Mouse (Mus musculus) forebrain, embryonic 11.5 days (tissue): Measurements from ENCODE around the gene Psmb1. TPM values are rescaled to one million over a fixed set of nuclear protein-coding genes. Genes with fewer than 3 reads are reported as not detected.
"Not testable (repeated sequence)": the region's sequence is repeated elsewhere in the genome, so short reads cannot be mapped to it uniquely, and the experiment has no call there.

Experiments used
- ATAC-seq: fragments of 200-750 bp; cut with Nextera tagmentation; replicated peaks from 2 replicates; pipeline ENCODE4 v1.8.0; 2017; ENCODE audit warnings: moderate TSS enrichment; ENCODE audit not compliant: low FRiP score
- DNase-seq: peaks from one replicate; pipeline ENCODE4 v3.0.0-alpha.2; 2017; ENCODE audit warnings: low spot score
- H3K27ac ChIP-seq: fragments of 300-500 bp; sonication (generic); 2 replicates; pipeline ENCODE4 v1.5.1; 2014; ENCODE audit warnings: low read depth, low read length
- H3K27me3 ChIP-seq: fragments of 300-500 bp; sonication (generic); 2 replicates; pipeline ENCODE4 v1.6.1; 2014; ENCODE audit warnings: mild to moderate bottlenecking, low read length, mixed read lengths; ENCODE audit not compliant: control insufficient read depth, insufficient read depth
- H3K36me3 ChIP-seq: fragments of 300-500 bp; sonication (generic); 2 replicates; pipeline ENCODE4 v1.6.1; 2014; ENCODE audit warnings: mild to moderate bottlenecking, low read length, moderate library complexity, mixed read lengths; ENCODE audit not compliant: control insufficient read depth, insufficient read depth
- H3K4me1 ChIP-seq: fragments of 300-500 bp; sonication (generic); replicated peaks from 2 replicates; pipeline ENCODE4 v1.6.1; 2014; ENCODE audit warnings: low read length, mixed read lengths; ENCODE audit not compliant: control insufficient read depth, insufficient read depth
- H3K4me2 ChIP-seq: fragments of 300-500 bp; sonication (generic); 2 replicates; pipeline ENCODE4 v1.6.1; 2014; ENCODE audit warnings: low read depth, mild to moderate bottlenecking, low read length, moderate library complexity, mixed read lengths; ENCODE audit not compliant: severe bottlenecking
- H3K4me3 ChIP-seq: fragments of 300-500 bp; sonication (generic); 2 replicates; pipeline ENCODE4 v1.5.1; 2014; ENCODE audit warnings: low read depth, low read length
- H3K9ac ChIP-seq: fragments of 300-500 bp; sonication (generic); 2 replicates; pipeline ENCODE4 v1.6.1; 2014; ENCODE audit warnings: low read length
- H3K9me3 ChIP-seq: fragments of 300-500 bp; sonication (generic); 2 replicates; pipeline ENCODE4 v1.6.1; 2016; ENCODE audit warnings: low read length, mixed read lengths; ENCODE audit not compliant: control insufficient read depth
- WGBS: fragments of 180-500 bp; shearing (Covaris S2); extraction: QIAGEN DNeasy Blood & Tissue Kit; methylation state at CpG from one replicate; pipeline ENCODE4 v1.1.7; 2014; 5-methylcytosine and 5-hydroxymethylcytosine counted together
- polyA plus RNA-seq: library from polyadenylated mRNA; unstranded; fragments of >200 nt; fragmentation: Nextera tagmentation; extraction: Ambion mirVana; gene quantifications from 2 replicates; pipeline ENCODE4 v1.2.1, GENCODE M21; 2014

Gene Psmb1
- 244 and 247 TPM in 2 replicates for polyA plus RNA-seq

DNA sequence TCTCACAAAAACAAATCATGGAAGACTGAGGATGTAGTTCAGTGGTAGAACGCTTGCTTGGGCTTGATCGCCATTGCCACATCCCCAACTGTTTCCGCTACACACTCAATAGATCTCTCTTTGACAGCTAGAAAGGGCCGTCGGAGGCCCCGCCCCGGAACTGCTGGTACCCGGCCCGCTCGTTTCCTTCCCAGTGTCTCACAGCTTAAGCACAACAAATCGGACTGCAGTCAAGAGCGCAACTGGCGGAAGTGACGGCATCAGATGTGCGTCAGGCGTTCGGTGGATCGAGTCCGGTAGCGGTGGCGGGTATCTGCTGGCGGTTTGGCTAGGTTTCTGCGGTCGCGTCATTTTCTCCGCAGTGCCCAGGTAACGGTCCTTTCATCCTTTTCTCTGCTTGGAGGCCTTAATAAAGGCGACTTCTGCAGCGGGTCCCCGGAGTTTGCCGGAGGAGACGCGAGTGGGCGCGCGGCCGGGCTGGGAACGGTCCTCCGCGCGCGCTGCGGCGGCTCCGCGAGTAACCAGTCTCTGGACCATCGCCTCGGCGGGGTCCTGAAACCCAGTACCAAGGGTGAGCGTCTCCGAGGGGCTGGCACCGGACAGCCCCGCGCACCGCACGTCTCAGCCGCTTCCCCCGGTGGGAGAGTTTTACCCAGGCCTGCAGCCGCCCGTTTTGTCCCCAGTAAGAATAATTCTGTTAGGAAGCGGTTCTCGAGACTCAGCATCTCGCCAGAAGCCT lies at the start of gene Psmb1, which contains the start of gene Tbp:
TSS of gene Psmb1 (minus strand) at position 96 of the 739 bp plus-strand sequence.
TSS of gene Tbp (plus strand) at position 233 of the 739 bp plus-strand sequence.
- peaks cover 9% of the 10 kb centered on the region; the same call in 1 of the 2 replicates for H3K4me1 ChIP-seq
- H3K4me3 ChIP-seq = peak within 1 kb of the TSS; percentile 91
- H3K27ac ChIP-seq = peak within 1 kb of the TSS; percentile 8; the same call in 1 of the 2 replicates
- no peaks in the 10 kb centered on the region for H3K27me3 ChIP-seq
- peaks cover 8% of the 10 kb centered on the region for H3K36me3 ChIP-seq
- H3K4me2 ChIP-seq = peak within 1 kb of the TSS; percentile 77
- ATAC-seq (peak; percentile 93), DNase-seq (peak; percentile 98)
- H3K9ac ChIP-seq = peak within 1 kb of the TSS; percentile 88
- WGBS = under 1% methylated on average over 63 of the region's 63 CpGs
- no peaks in the 10 kb centered on the region for H3K9me3 ChIP-seq

- H3K27me3 ChIP-seq = no peaks in the 10 kb centered on the region
- H3K27ac ChIP-seq = no peak overlapping the region
- 83% methylated on average over 4 of the region's 4 CpGs for WGBS
- H3K4me1 ChIP-seq = no peaks in the 10 kb centered on the region
- DNase-seq (no peak), ATAC-seq (no peak)
- no peaks in the 10 kb centered on the region for H3K9me3 ChIP-seq
- no peak overlapping the region for H3K9ac ChIP-seq
- no peaks in the 10 kb centered on the region for H3K36me3 ChIP-seq
- H3K4me3 ChIP-seq = no peak overlapping the region
- no peak overlapping the region for H3K4me2 ChIP-seq
These were observed 46.9 kb upstream of the Psmb1 start for GRCm38 (mm10) chr17:15546440-15546839.

GRCm38 (mm10) chr17:15543868-15544267 lies 44.3 kb upstream of the Psmb1 start:
- H3K4me2 ChIP-seq, H3K36me3 ChIP-seq, H3K27ac ChIP-seq, H3K27me3 ChIP-seq, H3K4me3 ChIP-seq, H3K9me3 ChIP-seq, H3K9ac ChIP-seq, DNase-seq, H3K4me1 ChIP-seq, ATAC-seq: not testable (repeated sequence)
- 69% methylated on average over 3 of the region's 4 CpGs for WGBS

GRCm38 (mm10) chr17:15540309-15540708 lies 40.8 kb upstream of the Psmb1 start:
- DNase-seq = no peak
- H3K9me3 ChIP-seq = no peaks in the 10 kb centered on the region
- ATAC-seq = no peak
- WGBS = 81% methylated on average over 4 of the region's 4 CpGs
- no peaks in the 10 kb centered on the region for H3K36me3 ChIP-seq
- H3K27ac ChIP-seq = no peak overlapping the region
- peaks cover 6% of the 10 kb centered on the region for H3K27me3 ChIP-seq
- no peak overlapping the region for H3K4me2 ChIP-seq
- H3K4me1 ChIP-seq = no peaks in the 10 kb centered on the region
- H3K9ac ChIP-seq = no peak overlapping the region
- no peak overlapping the region for H3K4me3 ChIP-seq

DNA sequence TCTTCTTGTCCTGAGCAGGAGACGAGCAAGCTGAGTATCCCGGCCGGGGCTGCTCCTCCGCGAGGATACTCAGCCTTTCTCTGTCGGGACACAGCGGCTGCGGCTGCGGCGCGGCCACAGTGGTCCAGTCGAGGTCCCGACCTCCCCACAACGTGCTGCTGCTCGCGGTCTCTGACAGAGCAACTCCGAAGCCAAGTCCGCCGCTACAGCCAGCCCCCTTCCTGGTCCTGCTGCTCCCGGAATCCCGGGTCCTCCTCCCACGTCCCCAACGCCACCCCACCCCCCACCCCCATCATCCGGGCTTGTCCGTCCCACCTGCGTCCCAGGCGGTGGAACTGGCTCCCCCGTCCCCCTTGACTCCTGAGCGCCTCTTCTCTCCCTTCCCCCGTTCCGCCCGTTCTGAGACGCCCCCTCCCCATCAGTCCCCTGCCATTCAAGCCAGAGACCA lies 36.9 kb upstream of the Psmb1 start:
- DNase-seq (peak; percentile 70), ATAC-seq (peak; percentile 53; the same call in 1 of the 2 replicates)
- 1% methylated on average over 33 of the region's 33 CpGs for WGBS
- peak overlapping the region; percentile 88 for H3K4me2 ChIP-seq
- H3K9me3 ChIP-seq = no peaks in the 10 kb centered on the region
- peak overlapping the region; percentile 56 for H3K9ac ChIP-seq
- H3K27ac ChIP-seq = no peak overlapping the region
- no peaks in the 10 kb centered on the region for H3K4me1 ChIP-seq
- H3K4me3 ChIP-seq = peak overlapping the region; percentile 42
- no peaks in the 10 kb centered on the region for H3K36me3 ChIP-seq
- peaks cover 8% of the 10 kb centered on the region for H3K27me3 ChIP-seq

DNA sequence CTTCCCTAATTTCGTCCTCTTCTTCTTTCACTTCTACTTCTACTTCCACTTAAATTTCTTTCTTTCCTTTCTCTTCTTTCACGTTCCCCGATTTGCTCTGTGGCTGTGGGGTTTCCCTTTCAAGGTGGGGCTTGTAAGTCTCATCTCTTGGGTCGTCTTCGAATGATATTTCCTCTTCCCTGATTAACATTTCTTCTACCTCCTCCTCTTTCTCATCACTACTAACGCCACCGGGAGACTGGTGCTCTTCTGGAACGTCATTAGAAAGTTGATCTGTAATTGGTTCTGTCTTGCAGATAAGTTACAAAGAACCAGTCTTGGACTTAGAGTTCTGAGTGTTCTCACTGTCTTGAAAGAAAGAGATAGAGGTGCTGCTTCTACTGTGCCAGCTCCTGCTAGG lies 36.4 kb upstream of the Psmb1 start:
- ATAC-seq (no peak), DNase-seq (no peak)
- 23% methylated on average over 8 of the region's 8 CpGs for WGBS
- peak overlapping the region; percentile 56; the same call in 1 of the 2 replicates for H3K9ac ChIP-seq
- no peaks in the 10 kb centered on the region for H3K36me3 ChIP-seq
- H3K27me3 ChIP-seq = peaks cover 8% of the 10 kb centered on the region
- H3K4me2 ChIP-seq = peak overlapping the region; percentile 88
- H3K9me3 ChIP-seq = no peaks in the 10 kb centered on the region
- H3K27ac ChIP-seq = no peak overlapping the region
- H3K4me1 ChIP-seq = no peaks in the 10 kb centered on the region
- H3K4me3 ChIP-seq = peak overlapping the region; percentile 42

- no peaks in the 10 kb centered on the region for H3K4me1 ChIP-seq
- no peaks in the 10 kb centered on the region for H3K9me3 ChIP-seq
- H3K27ac ChIP-seq = no peak overlapping the region
- H3K4me3 ChIP-seq = no peak overlapping the region
- no peak overlapping the region for H3K4me2 ChIP-seq
- DNase-seq (no peak), ATAC-seq (no peak)
- H3K36me3 ChIP-seq = no peaks in the 10 kb centered on the region
- no peak overlapping the region for H3K9ac ChIP-seq
- 65% methylated on average over 11 of the region's 11 CpGs for WGBS
- peaks cover 8% of the 10 kb centered on the region for H3K27me3 ChIP-seq
These were observed 35.7 kb upstream of the Psmb1 start for GRCm38 (mm10) chr17:15535162-15535800.

DNA sequence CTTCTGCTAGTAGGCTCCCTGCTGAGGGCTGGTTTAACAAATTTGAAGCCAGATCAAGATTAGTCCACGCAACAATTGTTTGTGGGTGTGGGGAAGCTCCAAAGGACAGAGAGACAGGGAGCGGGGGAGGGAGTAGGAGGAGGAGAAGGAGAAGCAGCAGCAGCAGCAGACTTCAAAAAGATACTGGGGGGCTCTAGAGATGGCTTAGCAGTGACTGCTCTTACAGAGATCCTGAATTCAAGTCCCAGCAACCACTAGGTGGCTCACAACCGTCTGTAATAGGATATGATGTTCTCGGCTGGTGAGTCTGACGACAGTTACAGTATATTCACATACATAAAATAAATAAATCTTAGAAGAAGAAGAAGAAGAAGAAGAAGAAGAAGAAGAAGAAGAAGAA lies 30.6 kb upstream of the Psmb1 start:
- H3K4me3 ChIP-seq = no peak overlapping the region
- H3K9ac ChIP-seq = no peak overlapping the region
- no peaks in the 10 kb centered on the region for H3K9me3 ChIP-seq
- ATAC-seq (no peak), DNase-seq (peak; percentile 55)
- H3K36me3 ChIP-seq = no peaks in the 10 kb centered on the region
- H3K27ac ChIP-seq = no peak overlapping the region
- H3K4me2 ChIP-seq = no peak overlapping the region
- peaks cover under 1% of the 10 kb centered on the region; the same call in 1 of the 2 replicates for H3K27me3 ChIP-seq
- H3K4me1 ChIP-seq = 0 out of 2 replicates have a peak, but pooled peaks cover 2% of the 10 kb centered on the region
- WGBS = 6% methylated on average over 5 of the region's 5 CpGs
